Mouse (Mus musculus) cerebellum, adult 9-10 months (tissue): Measurements from ENCODE around the gene Gpsm3.

Source experiments
- DNase-seq: peaks from one replicate; pipeline ENCODE4 v3.0.0; 2022

Gene Gpsm3

GRCm38 (mm10) chr17:34604511-34605237, 15.1 kb downstream of the Gpsm3 start:
- no peak for DNase-seq

DNA sequence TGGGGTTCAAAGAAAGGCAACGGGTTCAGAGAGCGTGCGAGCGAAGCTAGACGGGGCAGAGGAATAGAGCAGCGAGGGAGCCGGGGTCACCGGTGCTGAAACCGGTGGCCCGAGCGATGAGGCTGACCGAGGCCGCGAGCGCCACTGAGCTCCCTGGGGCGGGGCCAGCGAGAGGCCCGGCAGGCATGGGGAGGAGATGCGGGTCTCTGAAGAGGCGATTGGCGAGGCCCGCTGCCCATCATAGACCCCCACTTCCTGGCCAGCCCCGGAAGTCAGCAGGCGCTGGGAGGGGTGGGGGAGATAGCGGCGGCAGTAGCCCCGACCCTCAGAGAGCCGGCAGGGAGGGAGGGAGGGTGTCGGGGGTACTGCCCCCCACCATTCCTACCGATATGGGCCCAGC, 16.0 kb downstream of the Gpsm3 start:
- peak; percentile 95 for DNase-seq

DNA sequence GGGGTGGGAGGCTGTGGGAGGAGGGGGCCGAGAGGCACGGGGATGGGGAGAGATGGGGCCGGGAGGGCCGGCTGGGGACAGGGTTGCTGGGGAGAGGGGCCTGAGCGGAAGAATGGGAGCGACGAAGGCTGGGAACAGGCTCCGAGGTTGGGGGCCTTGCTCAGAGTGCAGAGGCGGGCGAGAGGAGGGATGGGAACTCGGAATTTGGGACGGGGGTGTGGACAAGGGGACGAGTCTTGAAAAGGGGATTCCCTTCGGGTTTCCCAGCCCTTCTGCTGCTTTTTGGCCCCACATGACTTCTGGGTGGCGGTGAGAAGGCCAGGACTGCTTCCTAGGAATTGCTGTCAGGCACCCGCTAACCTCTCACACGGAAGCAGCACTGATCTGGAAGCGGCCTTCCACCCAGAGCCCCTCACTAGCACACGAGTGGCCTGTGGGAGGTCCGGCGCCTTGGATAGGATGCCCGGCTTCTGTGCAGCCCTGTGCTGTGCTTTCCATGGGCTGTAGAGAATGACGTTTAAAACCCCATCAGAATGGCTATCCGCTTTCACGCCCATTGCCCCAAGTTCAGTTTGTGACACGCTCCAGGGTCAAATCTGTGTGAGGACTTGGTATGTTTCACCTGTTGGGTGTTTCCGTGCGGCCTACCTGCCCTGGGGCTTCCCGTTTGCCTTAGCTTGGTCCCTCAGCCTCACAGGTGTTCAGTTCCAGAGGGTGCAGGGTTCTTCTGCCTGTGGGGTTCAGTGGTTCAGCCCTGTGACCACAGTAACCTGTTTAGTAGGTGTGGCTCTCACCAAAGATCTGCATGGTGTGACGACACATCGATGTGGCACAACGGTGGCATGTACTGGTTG, 16.8 kb downstream of the Gpsm3 start:
- DNase-seq: peak; percentile 59

DNA sequence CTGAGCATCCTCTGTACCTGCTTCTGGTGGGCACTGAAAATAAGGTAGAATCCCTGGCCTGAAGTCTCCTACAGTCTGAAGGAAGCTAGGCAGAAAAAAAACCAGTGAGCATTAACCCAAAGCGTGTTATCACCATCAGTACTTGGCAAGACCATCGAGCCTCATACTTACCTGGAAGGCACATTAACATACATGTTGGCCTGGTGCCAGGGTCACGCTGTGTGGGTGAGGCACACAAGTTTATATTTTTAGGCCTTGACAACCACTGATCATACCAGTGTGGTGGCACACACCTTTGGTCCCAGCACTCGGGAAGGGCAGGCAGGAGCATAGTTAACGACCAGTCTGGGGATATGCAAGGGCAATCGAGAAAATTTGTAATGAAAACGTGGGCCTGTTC, 18.4 kb downstream of the Gpsm3 start:
- peak; percentile 72 for DNase-seq

DNA sequence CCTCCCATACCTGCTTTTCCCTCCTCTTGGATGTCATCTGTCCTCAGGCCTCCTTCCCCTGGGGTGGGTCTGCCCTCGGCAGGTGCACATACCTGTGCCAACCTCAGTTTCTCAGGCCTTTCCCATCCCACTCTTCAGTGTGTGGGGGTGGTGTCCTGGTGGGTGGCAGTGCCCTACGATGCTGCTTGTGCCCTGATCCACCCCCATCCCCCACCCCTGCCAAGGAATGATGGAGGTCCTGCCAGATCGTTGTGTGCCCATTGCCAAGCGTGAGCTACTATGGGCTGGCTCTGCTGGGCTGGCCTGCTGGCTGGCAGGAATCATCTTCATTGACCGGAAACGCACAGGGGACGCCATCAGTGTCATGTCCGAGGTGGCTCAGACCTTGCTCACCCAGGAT, 21.4 kb downstream of the Gpsm3 start:
- DNase-seq: no peak

GRCm38 (mm10) chr17:34613054-34613645, 23.5 kb downstream of the Gpsm3 start:
- DNase-seq: no peak

DNA sequence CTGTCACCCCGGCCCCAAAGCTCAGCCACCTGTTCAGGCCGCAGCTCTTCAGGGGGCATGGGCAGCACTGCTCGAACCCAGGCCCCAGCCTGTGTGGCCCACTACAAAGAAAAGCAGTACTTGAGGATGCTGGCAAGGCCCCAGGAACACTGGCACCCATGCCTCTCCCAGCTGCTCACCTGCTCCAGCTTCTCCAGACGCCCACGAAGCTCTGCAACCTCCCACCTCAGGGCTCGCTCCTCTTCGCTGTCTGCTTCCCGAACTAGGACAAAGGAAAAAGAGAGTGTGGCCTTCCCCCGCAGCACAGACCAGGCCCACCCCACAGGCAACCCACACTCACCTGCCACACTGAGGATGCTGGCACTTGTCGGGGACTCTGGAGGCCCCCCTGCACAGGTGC, 24.2 kb downstream of the Gpsm3 start:
- no peak for DNase-seq

DNA sequence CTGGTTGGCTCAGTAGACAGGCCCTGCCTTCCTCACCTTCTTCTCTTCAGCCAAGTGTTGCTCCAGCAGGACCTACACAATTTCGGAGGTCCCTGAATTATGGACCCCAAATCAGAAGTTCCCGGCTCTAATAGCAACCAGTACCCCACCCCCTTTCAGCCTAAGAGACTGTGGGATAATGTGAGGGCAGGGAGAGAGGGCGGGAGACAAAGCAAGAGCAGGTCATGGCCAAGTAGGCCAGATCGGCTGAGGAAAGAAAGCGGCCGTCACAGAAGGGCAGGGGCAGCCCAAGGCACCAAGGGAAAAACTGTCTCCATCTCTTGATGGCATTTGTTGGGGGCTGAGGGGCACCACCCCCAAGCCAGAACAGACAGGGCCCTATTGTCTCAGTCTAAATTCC, 26.3 kb downstream of the Gpsm3 start, which contains the start of gene Egfl8:
Gene Egfl8, minus strand, starts transcription at position 101 of the 400 bp plus-strand sequence.
- DNase-seq: no peak

DNA sequence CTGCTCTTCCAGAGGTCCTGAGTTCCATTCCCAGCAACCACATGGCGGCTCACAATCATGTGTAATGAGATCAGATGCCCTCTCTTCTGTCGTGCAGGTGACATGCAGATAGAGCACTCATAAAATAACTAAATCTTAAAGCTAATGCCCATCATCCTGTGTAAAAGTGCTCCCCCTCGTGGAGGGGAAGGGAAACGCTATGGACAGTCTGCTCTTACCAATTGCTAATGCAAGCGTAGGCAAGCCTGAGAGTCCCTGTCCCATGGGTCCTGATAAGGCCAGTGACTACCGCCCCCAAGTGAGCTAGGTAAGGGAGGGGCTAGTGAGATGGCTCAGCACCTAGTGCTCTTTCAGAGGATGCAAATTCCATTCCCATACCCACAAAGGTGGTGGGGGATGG, 29.4 kb downstream of the Gpsm3 start:
- peak; percentile 77 for DNase-seq

GRCm38 (mm10) chr17:34621006-34621405, 31.4 kb downstream of the Gpsm3 start:
- no peak for DNase-seq

- DNase-seq: no peak
These were observed 33.6 kb downstream of the Gpsm3 start for GRCm38 (mm10) chr17:34623161-34623560.

DNA sequence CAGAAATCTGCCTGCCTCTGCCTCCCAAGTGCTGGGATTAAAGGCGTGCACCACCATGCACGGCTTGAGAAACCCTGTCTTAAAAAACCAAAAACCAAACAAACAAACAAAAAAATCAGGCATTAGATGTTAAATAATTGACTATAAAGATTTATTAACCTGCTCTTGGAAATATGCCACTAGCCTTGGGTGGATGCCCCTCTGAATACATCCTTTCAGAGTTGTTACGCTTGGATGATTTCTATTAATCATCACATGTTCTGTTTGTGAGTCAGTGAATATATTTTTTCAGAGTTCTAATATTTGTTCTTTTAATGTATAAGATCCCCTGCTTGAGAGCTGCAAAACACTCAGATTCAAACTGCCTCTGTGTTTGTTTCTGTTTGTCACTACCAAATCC, 35.4 kb downstream of the Gpsm3 start:
- no peak for DNase-seq

GRCm38 (mm10) chr17:34626062-34626772, 36.6 kb downstream of the Gpsm3 start:
- peak; percentile 68 for DNase-seq

DNA sequence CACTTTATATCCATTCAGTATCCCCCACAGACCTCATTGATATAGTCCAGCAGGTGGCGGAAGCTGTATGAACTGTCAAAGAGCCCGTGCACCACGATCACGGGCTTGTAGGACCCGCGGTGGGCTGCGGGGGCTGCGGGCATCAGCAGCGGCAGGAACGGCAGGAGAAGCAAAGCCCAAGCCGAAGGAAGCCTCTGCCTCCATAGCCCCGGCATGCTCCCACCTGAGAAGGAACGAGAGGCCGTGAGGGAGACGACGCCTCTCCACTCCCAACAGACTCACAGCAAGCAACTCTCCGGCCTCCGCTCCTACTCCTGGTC, 37.1 kb downstream of the Gpsm3 start:
- no peak for DNase-seq

DNA sequence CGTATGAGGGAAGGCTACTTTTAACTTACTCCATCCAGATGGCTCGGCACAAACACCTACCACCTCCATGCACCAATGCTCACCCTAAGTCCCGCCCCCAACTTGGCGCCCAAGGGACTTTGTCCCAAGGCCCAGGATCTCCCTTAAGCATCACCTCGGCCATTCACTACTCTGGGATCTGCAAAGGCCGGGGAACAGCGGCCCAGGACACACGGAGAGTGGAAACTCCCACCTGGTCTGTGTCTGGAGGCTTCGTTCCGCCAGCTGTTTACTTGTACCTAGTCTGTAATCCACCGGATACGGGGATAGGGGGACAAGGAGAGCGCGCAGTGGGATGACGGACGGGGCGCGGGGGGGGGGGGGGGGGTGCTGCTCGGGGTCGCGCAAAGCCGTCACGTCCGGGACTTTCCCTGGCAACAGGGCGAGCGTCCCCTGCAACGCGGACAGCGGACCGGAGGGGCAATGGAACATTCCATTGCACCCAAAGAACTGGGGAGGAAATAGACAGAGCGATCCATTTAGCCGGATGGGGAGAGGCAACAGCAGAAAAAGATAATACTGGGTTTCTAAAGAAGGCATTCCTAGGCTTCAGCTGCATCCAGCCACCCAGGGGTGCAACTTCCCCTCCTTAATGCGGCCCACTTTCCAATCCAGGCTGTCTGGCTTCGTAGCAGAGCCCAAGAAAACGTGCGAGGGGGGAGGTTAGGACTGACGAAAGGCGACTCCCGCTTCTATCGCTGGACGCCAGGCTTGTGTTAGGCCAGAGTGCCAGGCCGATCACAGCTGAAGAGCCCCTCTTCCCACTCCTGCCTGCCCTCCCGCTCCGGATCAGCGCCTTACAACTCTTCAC, 37.7 kb downstream of the Gpsm3 start:
- DNase-seq: peak; percentile 91

DNA sequence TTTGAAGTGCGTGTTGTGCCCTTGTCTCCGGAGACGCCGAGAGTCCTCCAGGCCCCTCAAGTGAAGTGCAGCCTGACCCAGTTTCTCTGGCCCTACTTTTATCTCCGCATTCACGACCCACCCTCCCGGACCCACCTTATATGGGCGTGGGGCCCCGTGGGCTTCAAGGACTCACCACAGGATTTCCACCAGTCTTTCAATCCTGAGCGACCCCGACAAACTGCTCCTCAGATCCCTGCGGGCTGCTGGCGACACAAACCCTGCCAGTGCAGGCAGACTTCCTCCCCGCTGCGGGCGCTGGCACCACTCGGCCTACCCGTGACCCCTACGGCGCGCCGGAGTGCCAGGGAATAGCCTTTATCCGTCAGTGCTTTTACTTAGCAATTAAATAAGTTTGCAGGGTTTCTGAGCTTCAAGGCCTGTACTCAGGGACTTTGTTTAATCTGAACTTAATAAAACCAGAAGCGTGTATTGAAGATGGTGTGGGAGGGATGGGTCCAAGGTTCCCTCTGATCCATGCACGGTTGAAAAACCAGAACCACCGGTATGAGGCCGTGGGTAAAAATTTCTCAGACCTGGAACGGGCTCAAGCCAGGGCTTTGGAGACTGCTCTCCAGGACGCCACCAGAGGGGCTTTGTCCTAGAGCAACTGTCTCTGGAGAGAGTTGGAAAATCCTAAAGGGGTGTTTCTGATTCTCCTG, 38.5 kb downstream of the Gpsm3 start, which contains the start of gene Ppt2:
Gene Ppt2, minus strand, starts transcription at position 568 of the 701 bp plus-strand sequence.
- peak; percentile 85 for DNase-seq

- DNase-seq: no peak
These were observed 39.0 kb downstream of the Gpsm3 start for GRCm38 (mm10) chr17:34628644-34628967.

GRCm38 (mm10) chr17:34629221-34629751, 39.7 kb downstream of the Gpsm3 start, which contains the start of gene Prrt1:
Gene Prrt1, plus strand, starts transcription at chr17:34629533.
- DNase-seq: peak; percentile 82

DNA sequence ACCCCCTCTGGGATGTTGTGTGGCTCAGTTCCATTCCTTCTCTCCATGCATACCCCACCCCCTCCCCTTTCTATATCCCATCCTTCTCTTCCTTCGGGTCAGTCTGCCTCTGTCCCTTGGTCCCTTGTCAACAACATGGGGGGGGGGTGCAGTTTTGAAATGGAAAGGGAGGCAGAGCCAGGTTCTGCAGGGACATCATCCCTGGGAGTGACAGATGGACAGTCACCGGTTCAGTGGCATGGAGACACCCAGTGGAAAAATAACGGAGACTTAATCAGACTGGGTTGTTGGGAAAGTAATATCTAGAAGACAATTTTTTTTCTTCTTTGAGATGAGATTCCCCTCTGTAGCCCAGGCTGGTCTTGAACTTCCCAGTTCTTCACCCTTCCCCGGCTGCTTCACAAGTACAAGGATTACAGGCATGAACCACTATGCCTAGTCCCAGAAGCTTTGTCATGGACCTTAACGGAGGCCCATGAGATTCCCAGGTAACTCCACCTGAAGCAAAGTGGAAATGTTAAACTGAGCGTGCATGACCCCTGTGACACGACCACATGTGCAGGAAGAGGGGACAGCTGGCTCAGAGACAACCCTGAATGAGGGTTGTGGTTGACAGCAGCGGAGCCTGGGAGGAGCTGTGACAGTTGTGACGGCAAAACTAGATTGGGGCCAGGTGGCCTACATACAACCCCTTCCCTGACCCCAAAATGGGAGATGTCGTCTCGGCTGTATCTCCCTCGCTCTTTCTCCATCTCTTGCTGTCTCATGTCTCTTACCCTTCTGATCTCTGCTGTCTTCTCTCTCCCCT, 40.4 kb downstream of the Gpsm3 start:
- DNase-seq: peak; percentile 86

DNA sequence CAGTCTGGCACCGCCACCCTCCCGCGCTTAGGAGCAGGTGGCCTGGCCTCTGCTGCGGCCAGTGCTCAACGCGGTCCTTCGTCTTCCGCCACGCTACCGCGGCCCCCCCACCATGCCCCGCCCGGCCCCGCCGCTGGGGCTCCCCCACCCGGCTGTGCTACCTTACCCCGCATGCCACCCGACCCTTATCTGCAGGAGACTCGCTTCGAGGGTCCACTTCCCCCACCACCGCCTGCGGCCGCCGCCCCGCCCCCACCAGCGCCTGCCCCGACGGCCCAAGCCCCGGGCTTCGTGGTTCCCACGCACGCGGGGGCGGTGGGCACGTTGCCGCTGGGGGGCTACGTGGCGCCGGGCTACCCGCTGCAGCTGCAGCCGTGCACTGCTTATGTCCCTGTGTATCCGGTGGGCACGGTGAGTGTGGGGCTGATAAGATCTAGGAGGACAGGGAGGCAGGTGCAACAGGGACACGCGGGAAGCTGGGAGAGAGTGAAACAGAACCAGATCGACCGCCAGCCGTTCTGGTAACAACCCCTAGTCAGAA, 41.2 kb downstream of the Gpsm3 start:
- peak; percentile 68 for DNase-seq
